Mouse (Mus musculus): ENCODE results near the gene Ctsd. TPM values are rescaled to one million over a fixed set of nuclear protein-coding genes. Genes with fewer than 3 reads are reported as not detected.

The Ctsd gene
- total and polyA plus RNA-seq, 3 experiments = 61.2 to 107 (median 104) TPM

GRCm38 (mm10) chr7:142373641-142374412 is 14.0 kb downstream of the Ctsd start, which contains the start of gene Ifitm10:
TSS of gene Ifitm10 (minus strand) at chr7:142373753.
- dilution Hi-C loops (cut with MboI; ENCODE audit: extremely low pct_ligation_motif_present, extremely low pct_unique_long_range_greater_than_20kb, low sequenced_read_pairs) (no loop called here), in situ Hi-C loops (cut with MboI; ENCODE audit: low pct_ligation_motif_present, low pct_unique_long_range_greater_than_20kb, low sequenced_read_pairs) (no loop called here)
- H3K27me3 ChIP-seq (replicated peaks) = peaks cover 3% of the 10 kb centered on the region
- no peak for DNase-seq (ENCODE audit: extremely low read depth)
- peaks cover 25 to 46% of the 10 kb centered on the region in 2 experiments for H3K36me3 ChIP-seq (replicated peaks in 1 of 2; ENCODE audit: control insufficient read depth in 1 of 2, insufficient read depth in 1 of 2, low read length in 1 of 2)
- H3K9ac ChIP-seq (ENCODE audit: insufficient read depth, low read depth) = no peak within 1 kb of the TSS
- no peaks in the 10 kb centered on the region for H3K9me3 ChIP-seq (replicated peaks; ENCODE audit: low read length)
- H3K4me1 ChIP-seq (ENCODE audit: control insufficient read depth in 1 of 2, insufficient read depth in 2 of 2) = no peaks in the 10 kb centered on the region
- H3K79me2 ChIP-seq (replicated peaks; ENCODE audit: control insufficient read depth, extremely low read depth, insufficient read depth, poor library complexity, severe bottlenecking) = no peaks in the 10 kb centered on the region
- TF ChIP-seq BHLHE40 (IDR thresholded peaks at IDR 0.05; ENCODE audit: low read depth, low read length) = no peak
- no peak for TF ChIP-seq MAFK (IDR thresholded peaks at IDR 0.05; ENCODE audit: insufficient replicate concordance, low read length)
- no peak for TF ChIP-seq IRF4 (IDR thresholded peaks at IDR 0.05; ENCODE audit: low read depth, low read length)
- TF ChIP-seq MAX (IDR thresholded peaks at IDR 0.05; ENCODE audit: low read length) = no peak
- TF ChIP-seq RAD21 (IDR thresholded peaks at IDR 0.05; ENCODE audit: low read depth, low read length) = no peak
- TF ChIP-seq E2F4 (IDR thresholded peaks at IDR 0.05; ENCODE audit: insufficient replicate concordance, low read depth, low read length) = no peak
- no peak within 1 kb of the TSS for H3K27ac ChIP-seq (ENCODE audit: insufficient read depth, low read depth)
- no peak within 1 kb of the TSS for H3K4me2 ChIP-seq (ENCODE audit: insufficient read depth, low read depth, poor library complexity, severe bottlenecking)
- no peak within 1 kb of the TSS for H3K4me3 ChIP-seq (replicated peaks in 1 of 3; ENCODE audit: low read depth in 2 of 3, low read length in 2 of 3, poor library complexity in 1 of 3)

DNA sequence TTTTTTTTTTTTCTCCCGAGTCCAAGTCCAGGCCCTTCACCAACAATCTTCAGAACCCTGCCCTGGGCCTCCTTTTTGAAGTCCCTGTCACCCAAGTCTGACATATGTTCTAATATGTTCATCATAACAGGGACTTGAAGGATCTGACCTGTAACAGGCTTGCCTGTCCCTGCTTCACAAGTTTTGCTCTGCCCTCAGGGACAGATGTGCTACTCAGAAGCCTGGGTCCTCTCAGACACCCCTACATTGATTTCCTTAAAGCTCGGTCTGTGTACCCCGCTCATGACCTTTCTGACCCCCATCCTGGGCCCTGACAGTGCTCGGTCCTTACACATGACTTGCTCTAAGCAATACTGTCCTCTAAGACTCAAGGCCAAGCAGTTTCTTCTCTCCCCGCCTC is 14.8 kb downstream of the Ctsd start:
- Histone ChIP-seq H3K36me3 (replicated peaks in 1 of 2; ENCODE audit: control insufficient read depth in 1 of 2, insufficient read depth in 1 of 2, low read length in 1 of 2) (peaks cover 20 to 38% of the 10 kb centered on the region in 2 experiments), H3K4me3 (replicated peaks in 1 of 3; ENCODE audit: low read depth in 2 of 3, low read length in 2 of 3, poor library complexity in 1 of 3) (no peak overlapping the region), H3K9me3 (replicated peaks; ENCODE audit: low read length) (no peaks in the 10 kb centered on the region), H3K4me2 (ENCODE audit: insufficient read depth, low read depth, poor library complexity, severe bottlenecking) (no peak overlapping the region), H3K27me3 (replicated peaks) (peaks cover 9% of the 10 kb centered on the region), H3K79me2 (replicated peaks; ENCODE audit: control insufficient read depth, extremely low read depth, insufficient read depth, poor library complexity, severe bottlenecking) (no peaks in the 10 kb centered on the region), H3K9ac (ENCODE audit: insufficient read depth, low read depth) (no peak overlapping the region), H3K27ac (ENCODE audit: insufficient read depth, low read depth) (no peak overlapping the region), H3K4me1 (ENCODE audit: control insufficient read depth in 1 of 2, insufficient read depth in 2 of 2) (no peaks in the 10 kb centered on the region)
- no peak for TF ChIP-seq USF1 (IDR thresholded peaks at IDR 0.05; ENCODE audit: low read depth, low read length)
- TF ChIP-seq RCOR1 (conservative IDR thresholded peaks at IDR 0.05; ENCODE audit: low read depth, low read length) = no peak
- no peak for TF ChIP-seq POLR2A (IDR thresholded peaks at IDR 0.05; ENCODE audit: low read depth, low read length)
- no peak for TF ChIP-seq SIN3A (IDR thresholded peaks at IDR 0.05; ENCODE audit: low read length)
- no peak for TF ChIP-seq TCF12 (IDR thresholded peaks at IDR 0.05; ENCODE audit: low read depth, low read length)
- TF ChIP-seq MAFK (IDR thresholded peaks at IDR 0.05; ENCODE audit: insufficient replicate concordance, low read length) = no peak
- no peak for TF ChIP-seq ELF1 (IDR thresholded peaks at IDR 0.05; ENCODE audit: low read depth, low read length)
- no peak for TF ChIP-seq MAX (IDR thresholded peaks at IDR 0.05; ENCODE audit: low read length)
- TF ChIP-seq TBP (conservative IDR thresholded peaks at IDR 0.05; ENCODE audit: low read depth, low read length) = no peak
- TF ChIP-seq SMC3 (IDR thresholded peaks at IDR 0.05; ENCODE audit: low read depth, low read length) = no peak
- no peak for TF ChIP-seq CTCF (conservative IDR thresholded peaks at IDR 0.05 in 1 of 2, IDR thresholded peaks at IDR 0.05 in 1 of 2; ENCODE audit: low read depth in 2 of 2, low read length in 2 of 2)
- no peak for TF ChIP-seq MAZ (IDR thresholded peaks at IDR 0.05; ENCODE audit: low read depth, low read length)
- no peak for TF ChIP-seq CHD2 (IDR thresholded peaks at IDR 0.05; ENCODE audit: low read length)
- no peak for TF ChIP-seq EP300 (IDR thresholded peaks at IDR 0.05; ENCODE audit: low read length)
- TF ChIP-seq ZNF384 (IDR thresholded peaks at IDR 0.05; ENCODE audit: low read depth, low read length) = no peak
- dilution Hi-C loops (cut with MboI; ENCODE audit: extremely low pct_ligation_motif_present, extremely low pct_unique_long_range_greater_than_20kb, low sequenced_read_pairs) (no loop called here), in situ Hi-C loops (cut with MboI; ENCODE audit: low pct_ligation_motif_present, low pct_unique_long_range_greater_than_20kb, low sequenced_read_pairs) (no loop called here)
- no peak for DNase-seq (ENCODE audit: extremely low read depth)

All from CH12.LX (cell line).